ENCODE assay signal across 11 mouse cellular contexts in genomic region chr5:64029622-64030145, GRCm38 (mm10).
DNase-seq lines count a peak whose midpoint lies in the region; ATAC-seq and TF ChIP-seq lines count a peak whose summit lies in the region.
"Had no signal": no experiment of that assay in that cellular context is flagged by ENCODE, and none has a peak within 500 bp of the region (broad histone marks: within the 10 kb centered on the region; RNA-seq: fewer than 3 reads in every experiment).

No protein-coding gene starts in this region.

- H3K4me3 ChIP-seq in gastrocnemius, adult 2 months: no peak overlapping the region
- H3K4me3 ChIP-seq: embryonic facial prominence, embryonic 13.5 days had no signal

- DNase-seq in gastrocnemius, adult 2 months: no peak
- DNase-seq in gastrocnemius, adult 18-20 months (ENCODE audit: low spot score): no peak
- peak; percentile 61 for DNase-seq in 416B (ENCODE audit: low read depth)
- DNase-seq in lung, postnatal 25 days (ENCODE audit: low spot score): peak; percentile 54
- DNase-seq in right cerebral cortex, postnatal 4 days: no peak
- no peak for DNase-seq in layer of hippocampus, postnatal 10 days (ENCODE audit: low spot score in 2 of 2)
- no peak for DNase-seq in adrenal gland, adult 18-20 months (ENCODE audit: low spot score in 2 of 2)
- DNase-seq: kidney, adult 9 months; right cerebral cortex, postnatal 25 days had no signal

- no peak for TF ChIP-seq CTCF in gastrocnemius, adult 2 months (IDR thresholded peaks at IDR 0.05)

- intact Hi-C loops in gastrocnemius, adult 2 months (cut with DNase I): no loop called here

- peak overlapping the region; percentile 88 for H3K27ac ChIP-seq in gastrocnemius, adult 2 months
- H3K27ac ChIP-seq: embryonic facial prominence, embryonic 13.5 days had no signal

- peak; percentile 89 for ATAC-seq in granulocyte monocyte progenitor cell, adult 5-6 weeks (replicated peaks; ENCODE audit: poor library complexity, severe bottlenecking)

Comparison
In these comparisons a context has a peak if more than half of its experiments do, and no peak if none do; other contexts are left out.
1. DNase-seq: peak in 416B (single experiment) and lung, postnatal 25 days (single experiment); none in gastrocnemius, adult 2 months (single experiment), gastrocnemius, adult 18-20 months (single experiment), right cerebral cortex, postnatal 4 days (single experiment), layer of hippocampus, postnatal 10 days (0 of 2) and adrenal gland, adult 18-20 months (0 of 2).